Mouse (Mus musculus): Measurements from ENCODE around the gene Pard3.

The Pard3 gene

GRCm38 (mm10) chr8:127553582-127553981 is 489.9 kb downstream of the Pard3 start:
- DNase-seq (ENCODE audit: low read depth) = peak; percentile 7

GRCm38 (mm10) chr8:127555795-127556194 is 492.1 kb downstream of the Pard3 start:
- no peak for DNase-seq (ENCODE audit: low read depth)

GRCm38 (mm10) chr8:127556964-127557363 is 493.3 kb downstream of the Pard3 start:
- no peak for DNase-seq (ENCODE audit: low read depth)

GRCm38 (mm10) chr8:127557566-127557965 is 493.9 kb downstream of the Pard3 start:
- no peak for DNase-seq (ENCODE audit: low read depth)

DNA sequence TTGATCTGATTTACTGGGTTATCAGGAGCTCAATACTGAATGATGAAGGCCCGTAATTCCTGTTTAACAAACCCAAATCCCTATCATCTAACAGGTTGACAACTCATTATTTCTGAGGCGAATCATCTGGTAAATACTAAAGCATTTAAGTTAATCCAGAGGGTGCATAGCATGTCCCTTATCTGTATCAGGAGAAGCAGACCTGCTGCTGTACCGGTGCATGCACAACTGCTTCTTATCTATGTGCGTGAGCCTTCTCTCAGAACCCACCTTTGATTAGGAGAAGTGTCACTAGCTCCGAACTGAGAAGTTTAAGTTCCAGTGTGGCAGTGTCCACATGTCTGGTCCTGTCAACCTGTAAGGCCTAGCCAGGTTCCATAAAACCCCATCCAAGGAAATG is 499.9 kb downstream of the Pard3 start:
- no peak for DNase-seq (ENCODE audit: low read depth)

DNA sequence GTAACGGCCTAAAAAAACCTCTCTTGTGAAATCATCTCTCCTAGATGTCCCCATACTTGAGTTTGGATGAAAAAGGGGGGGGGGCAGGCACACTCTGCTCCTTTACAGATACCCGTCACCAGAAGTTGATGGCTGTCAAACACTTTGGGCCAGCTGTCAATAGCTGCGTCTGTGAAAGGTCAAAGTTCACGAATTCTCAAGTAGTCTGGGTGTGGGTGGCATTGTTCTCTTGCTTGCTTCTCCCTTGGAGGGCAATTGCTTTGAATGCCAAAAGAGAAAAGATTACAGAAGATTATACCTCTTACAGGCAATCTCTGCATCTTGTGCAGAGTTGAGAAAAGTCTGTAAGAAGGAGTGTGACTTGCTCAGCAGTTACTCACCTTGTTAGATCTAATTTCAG is 500.7 kb downstream of the Pard3 start:
- DNase-seq (ENCODE audit: low read depth) = no peak

- DNase-seq (ENCODE audit: low read depth) = no peak
Measured at GRCm38 (mm10) chr8:127569212-127569611, 505.5 kb downstream of the Pard3 start.

- DNase-seq (ENCODE audit: low read depth) = no peak
Measured at GRCm38 (mm10) chr8:127570527-127570926, 506.8 kb downstream of the Pard3 start.

- no peak for DNase-seq (ENCODE audit: low read depth)
Measured at GRCm38 (mm10) chr8:127572493-127572892, 508.8 kb downstream of the Pard3 start.

DNA sequence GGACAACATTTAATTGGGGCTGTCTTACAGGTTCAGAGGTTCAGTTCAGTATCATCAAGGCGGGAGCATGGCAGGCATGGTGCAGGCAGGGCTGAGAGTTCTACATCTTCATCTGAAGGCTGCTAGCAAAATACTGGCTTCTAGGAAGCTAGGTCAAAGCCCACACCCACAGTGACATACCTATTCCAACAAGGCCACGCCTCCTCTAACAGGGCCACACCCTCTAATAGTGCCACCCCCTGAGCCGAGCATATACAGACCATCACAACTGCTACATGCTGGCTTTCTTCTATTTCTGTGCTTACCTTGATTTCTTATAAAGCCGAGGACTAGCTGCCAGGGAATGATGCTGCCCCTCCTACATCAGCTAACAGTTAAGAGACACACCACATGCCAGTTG is 513.0 kb downstream of the Pard3 start:
- DNase-seq (ENCODE audit: low read depth) = no peak

GRCm38 (mm10) chr8:127577656-127578055 is 514.0 kb downstream of the Pard3 start:
- DNase-seq (ENCODE audit: low read depth) = no peak

DNA sequence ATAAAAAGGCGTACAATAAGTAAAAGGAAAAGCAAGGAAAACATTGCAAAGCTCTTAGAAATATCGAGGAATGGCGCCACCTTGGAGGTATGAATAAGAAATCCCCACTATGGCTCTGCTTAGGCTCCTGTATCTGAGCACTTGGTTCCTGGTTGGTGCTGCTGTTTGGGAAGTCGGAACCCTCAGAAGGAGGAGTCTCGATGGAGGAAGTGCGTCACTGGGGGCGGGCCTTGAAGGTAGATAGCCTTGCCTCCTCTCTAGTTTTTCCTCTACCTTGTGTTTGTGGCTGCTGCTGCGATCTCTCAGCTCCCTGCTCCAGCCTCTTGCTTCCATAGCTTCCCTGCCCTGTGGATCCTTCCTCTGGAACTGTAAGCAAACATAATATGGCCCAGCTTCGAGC is 515.7 kb downstream of the Pard3 start:
- no peak for DNase-seq (ENCODE audit: low read depth)

DNA sequence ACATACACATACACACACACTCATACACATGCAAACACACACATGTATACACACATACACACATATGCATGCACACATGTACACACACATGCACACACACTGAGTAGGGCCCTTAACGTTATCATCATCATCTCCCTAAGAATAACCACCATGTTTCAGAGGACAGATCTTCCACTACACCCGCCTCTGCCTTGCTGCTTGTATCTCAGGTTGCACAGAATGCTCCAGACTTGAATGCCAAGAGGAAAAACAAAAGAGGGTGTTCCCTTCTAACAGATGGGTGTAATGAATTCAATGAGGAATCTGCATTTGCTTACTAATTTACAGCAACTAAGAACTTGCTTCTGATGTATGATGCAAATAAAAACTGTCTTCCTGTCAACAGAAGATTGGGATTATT is 519.7 kb downstream of the Pard3 start:
- no peak for DNase-seq (ENCODE audit: low read depth)

GRCm38 (mm10) chr8:127585618-127586017 is 521.9 kb downstream of the Pard3 start:
- DNase-seq (ENCODE audit: low read depth) = no peak

DNA sequence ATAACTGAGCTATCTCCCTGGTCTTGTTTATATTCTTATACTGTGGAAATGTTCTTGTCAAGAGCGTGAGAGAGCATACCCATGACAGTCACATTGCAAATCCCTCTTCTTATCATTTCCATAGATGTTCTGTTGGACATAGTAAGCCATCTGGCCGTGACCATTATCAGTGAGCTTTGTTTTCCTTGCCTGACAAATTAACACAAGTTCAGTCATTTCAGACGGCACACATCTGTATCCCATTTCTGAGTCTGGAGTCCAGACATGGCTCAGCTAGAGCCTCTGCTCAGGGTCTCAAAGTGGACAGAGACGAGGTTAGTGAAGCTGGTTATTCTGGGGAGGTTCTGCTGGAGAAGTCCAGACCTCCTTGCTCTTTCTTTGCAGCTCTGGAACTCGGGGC is 523.0 kb downstream of the Pard3 start:
- no peak for DNase-seq (ENCODE audit: low read depth)

DNA sequence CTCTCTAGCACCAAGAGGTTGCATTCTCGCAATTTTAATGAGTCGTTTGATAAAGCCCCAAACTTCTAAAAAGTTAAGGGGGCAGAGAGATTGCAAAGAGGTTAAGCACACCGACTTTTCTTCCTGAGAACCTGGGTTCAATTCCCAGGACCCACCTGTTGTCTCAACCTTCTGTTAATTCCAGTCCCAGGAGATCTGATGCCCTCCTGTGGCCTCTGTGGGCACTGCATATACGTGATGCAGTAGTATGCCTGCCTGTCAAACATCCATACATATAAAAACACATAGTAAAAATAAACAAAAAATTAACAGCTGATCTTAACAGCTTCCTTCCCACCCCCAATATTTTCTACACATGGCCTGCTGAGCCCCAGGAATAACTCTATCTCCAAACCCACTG is 524.6 kb downstream of the Pard3 start:
- no peak for DNase-seq (ENCODE audit: low read depth)

GRCm38 (mm10) chr8:127589291-127589690 is 525.6 kb downstream of the Pard3 start:
- no peak for DNase-seq (ENCODE audit: low read depth)

DNA sequence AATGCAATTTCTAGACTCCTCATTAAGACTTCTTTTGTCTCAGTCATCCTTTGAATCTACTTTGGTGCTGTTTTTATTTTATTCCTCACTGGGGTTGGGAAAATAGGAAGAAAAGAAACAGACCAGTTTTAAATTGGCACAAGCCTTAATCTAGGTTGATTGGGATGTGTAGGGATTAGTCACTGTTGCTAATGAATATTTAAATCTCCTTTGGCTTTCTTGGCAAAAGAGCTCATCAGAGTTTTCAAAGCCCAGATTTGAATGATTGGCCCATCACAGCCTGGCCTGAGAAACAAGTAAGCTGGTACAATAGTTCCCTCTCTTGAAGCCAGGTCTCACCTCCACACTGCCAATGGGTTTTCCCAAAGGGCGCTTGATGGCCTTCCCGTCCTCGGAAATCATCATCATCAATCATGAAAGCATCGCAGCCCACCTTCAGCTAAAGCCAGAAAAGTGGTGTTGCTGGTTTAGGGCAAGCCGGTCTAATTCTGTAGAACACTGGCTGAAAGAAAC is 527.0 kb downstream of the Pard3 start:
- no peak for DNase-seq (ENCODE audit: low read depth)

GRCm38 (mm10) chr8:127592648-127593574 is 529.2 kb downstream of the Pard3 start:
- DNase-seq (ENCODE audit: low read depth) = no peak

GRCm38 (mm10) chr8:127600641-127601040 is 536.9 kb downstream of the Pard3 start:
- no peak for DNase-seq (ENCODE audit: low read depth)

DNA sequence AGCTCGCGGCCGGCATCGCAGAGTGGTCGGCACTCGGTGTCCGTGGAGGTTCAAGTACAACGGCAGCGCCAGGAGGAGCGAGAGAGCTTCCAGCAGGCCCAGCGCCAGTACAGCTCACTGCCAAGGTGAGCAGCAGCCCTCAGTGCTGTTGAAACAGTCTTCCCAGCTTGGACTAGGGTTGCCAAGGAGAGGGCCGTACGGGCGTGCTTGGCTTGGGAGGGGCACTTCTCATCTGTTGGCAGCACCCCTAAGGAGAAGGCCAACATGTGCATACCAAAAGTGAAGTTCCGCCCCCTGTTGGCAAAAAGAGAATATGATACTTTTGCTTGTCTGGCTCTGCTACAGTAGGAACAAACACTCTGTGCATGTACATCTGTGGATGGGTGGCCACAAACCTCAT is 539.4 kb downstream of the Pard3 start:
- no peak for DNase-seq (ENCODE audit: low read depth)

GRCm38 (mm10) chr8:127608541-127609270 is 545.0 kb downstream of the Pard3 start:
- DNase-seq (ENCODE audit: low read depth) = no peak

- DNase-seq (ENCODE audit: low read depth) = no peak
Measured at GRCm38 (mm10) chr8:127609316-127609715, 545.6 kb downstream of the Pard3 start.
